Mouse (Mus musculus) intestine, embryonic 16.5 days (tissue): Measurements from ENCODE around the gene Map3k4. TPM values are rescaled to one million over a fixed set of nuclear protein-coding genes. Genes with fewer than 3 reads are reported as not detected.
"Not testable (repeated sequence)": the region's sequence is repeated elsewhere in the genome, so short reads cannot be mapped to it uniquely, and the experiment has no call there.

Experiments used
- ATAC-seq: fragments of 200-750 bp; cut with Nextera tagmentation; 2 replicates; pipeline ENCODE4 v1.8.0; 2017; ENCODE audit warnings: moderate TSS enrichment, moderate library complexity
- H3K27ac ChIP-seq: fragments of 300-500 bp; sonication (generic); 2 replicates; pipeline ENCODE4 v1.5.1; 2014; ENCODE audit warnings: mild to moderate bottlenecking, low read length
- H3K27me3 ChIP-seq: fragments of 300-500 bp; sonication (generic); replicated peaks from 2 replicates; pipeline ENCODE4 v1.6.1; 2014; ENCODE audit warnings: low read length, control low read depth, mixed read lengths; ENCODE audit not compliant: control insufficient read depth, insufficient read depth
- H3K36me3 ChIP-seq: fragments of 300-500 bp; sonication (generic); 2 replicates; pipeline ENCODE4 v1.6.1; 2014; ENCODE audit warnings: low read length, control low read depth; ENCODE audit not compliant: control insufficient read depth, insufficient read depth
- H3K4me1 ChIP-seq: fragments of 300-500 bp; sonication (generic); 2 replicates; pipeline ENCODE4 v1.6.1; 2014; ENCODE audit warnings: low read length, control low read depth, mixed read lengths; ENCODE audit not compliant: control insufficient read depth, insufficient read depth
- H3K4me2 ChIP-seq: fragments of 300-500 bp; sonication (generic); 2 replicates; pipeline ENCODE4 v1.6.1; 2014; ENCODE audit warnings: low read depth, low read length, control low read depth
- H3K4me3 ChIP-seq: fragments of 300-500 bp; sonication (generic); 2 replicates; pipeline ENCODE4 v1.5.1; 2014; ENCODE audit warnings: mild to moderate bottlenecking, low read length
- H3K9ac ChIP-seq: fragments of 300-500 bp; sonication (generic); 2 replicates; pipeline ENCODE4 v1.6.1; 2014; ENCODE audit warnings: low read depth, low read length
- H3K9me3 ChIP-seq: fragments of 300-500 bp; sonication (generic); 2 replicates; pipeline ENCODE4 v1.6.1; 2016; ENCODE audit warnings: low read length, control low read depth; ENCODE audit not compliant: control insufficient read depth
- WGBS: fragments of 180-500 bp; shearing (Covaris S2); extraction: QIAGEN DNeasy Blood & Tissue Kit; methylation state at CpG from one replicate; pipeline ENCODE4 v1.1.7; 2014; 5-methylcytosine and 5-hydroxymethylcytosine counted together
- polyA plus RNA-seq: library from polyadenylated mRNA; unstranded; fragments of >200 nt; fragmentation: Nextera tagmentation; extraction: Ambion mirVana; gene quantifications from 2 replicates; pipeline ENCODE4 v1.2.1, GENCODE M21; 2015

Gene Map3k4
- polyA plus RNA-seq, 1 experiment from 2014 or later: 28.3 TPM

- not testable (repeated sequence) for H3K27ac ChIP-seq, H3K36me3 ChIP-seq, H3K9ac ChIP-seq, H3K9me3 ChIP-seq, H3K27me3 ChIP-seq, H3K4me2 ChIP-seq, ATAC-seq, H3K4me3 ChIP-seq
- H3K4me1 ChIP-seq: peaks cover 33% of the 10 kb centered on the region
- 90% methylated on average over 5 of the region's 5 CpGs for WGBS
Observed at GRCm38 (mm10) chr17:12295926-12296325, 22.7 kb downstream of the Map3k4 start.

GRCm38 (mm10) chr17:12294424-12294823 lies 24.2 kb downstream of the Map3k4 start:
- peaks cover 24% of the 10 kb centered on the region for H3K4me1 ChIP-seq
- no peak overlapping the region for H3K27ac ChIP-seq
- H3K4me2 ChIP-seq: no peak overlapping the region
- no peak overlapping the region for H3K4me3 ChIP-seq
- H3K9ac ChIP-seq: no peak overlapping the region
- H3K36me3 ChIP-seq: no peaks in the 10 kb centered on the region
- ATAC-seq: no peak
- 86% methylated on average over 7 of the region's 7 CpGs for WGBS
- H3K27me3 ChIP-seq: no peaks in the 10 kb centered on the region
- H3K9me3 ChIP-seq: no peaks in the 10 kb centered on the region

GRCm38 (mm10) chr17:12293571-12293970 lies 25.0 kb downstream of the Map3k4 start:
- no peaks in the 10 kb centered on the region for H3K27me3 ChIP-seq
- no peak for ATAC-seq
- H3K4me1 ChIP-seq: peaks cover 22% of the 10 kb centered on the region
- H3K9me3 ChIP-seq: no peaks in the 10 kb centered on the region
- no peak overlapping the region for H3K27ac ChIP-seq
- WGBS: 71% methylated on average over 6 of the region's 6 CpGs
- no peak overlapping the region for H3K4me3 ChIP-seq
- H3K36me3 ChIP-seq: no peaks in the 10 kb centered on the region
- H3K4me2 ChIP-seq: no peak overlapping the region
- no peak overlapping the region for H3K9ac ChIP-seq

GRCm38 (mm10) chr17:12292877-12293276 lies 25.7 kb downstream of the Map3k4 start:
- H3K36me3 ChIP-seq: 0 out of 2 replicates have a peak, but pooled peaks cover 2% of the 10 kb centered on the region
- no peak overlapping the region; the same call in 1 of the 2 replicates for H3K27ac ChIP-seq
- H3K4me1 ChIP-seq: peaks cover 20% of the 10 kb centered on the region
- no peak overlapping the region for H3K4me3 ChIP-seq
- peaks cover 3% of the 10 kb centered on the region; the same call in 1 of the 2 replicates for H3K9me3 ChIP-seq
- ATAC-seq: no peak
- 82% methylated on average over 8 of the region's 8 CpGs for WGBS
- H3K27me3 ChIP-seq: no peaks in the 10 kb centered on the region
- H3K4me2 ChIP-seq: no peak overlapping the region
- no peak overlapping the region for H3K9ac ChIP-seq

GRCm38 (mm10) chr17:12292356-12292755 lies 26.2 kb downstream of the Map3k4 start:
- Histone ChIP-seq H3K4me2 (no peak overlapping the region), H3K27ac (no peak overlapping the region), H3K9ac (no peak overlapping the region), H3K27me3 (no peaks in the 10 kb centered on the region), H3K4me1 (peaks cover 16% of the 10 kb centered on the region), H3K36me3 (0 out of 2 replicates have a peak, but pooled peaks cover 2% of the 10 kb centered on the region), H3K9me3 (peaks cover 3% of the 10 kb centered on the region; the same call in 1 of the 2 replicates), H3K4me3 (no peak overlapping the region)
- WGBS: 83% methylated on average over 1 of the region's 1 CpGs
- ATAC-seq: no peak

- Histone ChIP-seq H3K9ac (no peak overlapping the region), H3K27ac (no peak overlapping the region), H3K4me2 (no peak overlapping the region), H3K9me3 (peaks cover 3% of the 10 kb centered on the region; the same call in 1 of the 2 replicates), H3K36me3 (0 out of 2 replicates have a peak, but pooled peaks cover 2% of the 10 kb centered on the region), H3K4me3 (no peak overlapping the region), H3K27me3 (no peaks in the 10 kb centered on the region), H3K4me1 (peaks cover 9% of the 10 kb centered on the region)
- 88% methylated on average over 7 of the region's 7 CpGs for WGBS
- no peak for ATAC-seq
Observed at GRCm38 (mm10) chr17:12291151-12291550, 27.4 kb downstream of the Map3k4 start.

- Histone ChIP-seq H3K4me3 (no peak overlapping the region), H3K27me3 (no peaks in the 10 kb centered on the region), H3K4me1 (peaks cover 9% of the 10 kb centered on the region), H3K27ac (no peak overlapping the region), H3K9ac (no peak overlapping the region), H3K4me2 (no peak overlapping the region), H3K9me3 (peaks cover 3% of the 10 kb centered on the region; the same call in 1 of the 2 replicates), H3K36me3 (0 out of 2 replicates have a peak, but pooled peaks cover 2% of the 10 kb centered on the region)
- 37% methylated on average over 10 of the region's 10 CpGs for WGBS
- ATAC-seq: peak; percentile 74
Observed at GRCm38 (mm10) chr17:12290735-12291134, 27.9 kb downstream of the Map3k4 start.

- H3K27ac ChIP-seq, H3K9ac ChIP-seq, H3K27me3 ChIP-seq, H3K36me3 ChIP-seq, ATAC-seq, H3K4me3 ChIP-seq, H3K4me1 ChIP-seq, H3K9me3 ChIP-seq, H3K4me2 ChIP-seq: not testable (repeated sequence)
- 75% methylated on average over 1 of the region's 1 CpGs for WGBS
Observed at GRCm38 (mm10) chr17:12289836-12290235, 28.8 kb downstream of the Map3k4 start.

- H3K4me2 ChIP-seq: no peak overlapping the region
- H3K27ac ChIP-seq: no peak overlapping the region
- ATAC-seq: no peak
- no peak overlapping the region for H3K4me3 ChIP-seq
- H3K4me1 ChIP-seq: peaks cover 8% of the 10 kb centered on the region
- H3K27me3 ChIP-seq: no peaks in the 10 kb centered on the region
- H3K36me3 ChIP-seq: 0 out of 2 replicates have a peak, but pooled peaks cover 2% of the 10 kb centered on the region
- no peak overlapping the region for H3K9ac ChIP-seq
- peaks cover 3% of the 10 kb centered on the region; the same call in 1 of the 2 replicates for H3K9me3 ChIP-seq
- whole genome bisulfite sequencing: 82% methylated on average over 4 of the region's 4 CpGs
Observed at GRCm38 (mm10) chr17:12288871-12289270, 29.7 kb downstream of the Map3k4 start.

- Histone ChIP-seq H3K27ac (no peak overlapping the region), H3K4me3 (no peak overlapping the region), H3K4me1 (0 out of 2 replicates have a peak, but pooled peaks cover 3% of the 10 kb centered on the region), H3K36me3 (peaks cover 5% of the 10 kb centered on the region; the same call in 1 of the 2 replicates), H3K4me2 (no peak overlapping the region), H3K9me3 (peaks cover 5% of the 10 kb centered on the region; the same call in 1 of the 2 replicates), H3K9ac (no peak overlapping the region), H3K27me3 (no peaks in the 10 kb centered on the region)
- no peak for ATAC-seq
- WGBS: 89% methylated on average over 10 of the region's 10 CpGs
Observed at GRCm38 (mm10) chr17:12279810-12280209, 38.8 kb downstream of the Map3k4 start.
